Mouse (Mus musculus): ENCODE data around the gene Ccdc88a. TPM values are rescaled to one million over a fixed set of nuclear protein-coding genes. Genes with fewer than 3 reads are reported as not detected.

Gene Ccdc88a
- polyA plus RNA-seq, 1 experiment from 2014 or later, result 55.0 TPM

- 77% methylated on average over 3 of the region's 3 CpGs for WGBS
- no peak overlapping the region for H3K4me3 ChIP-seq
- ATAC-seq (ENCODE audit: low FRiP score, low read depth), result no peak
Measured at GRCm38 (mm10) chr11:29496962-29497361, 123.5 kb downstream of the Ccdc88a start.

DNA sequence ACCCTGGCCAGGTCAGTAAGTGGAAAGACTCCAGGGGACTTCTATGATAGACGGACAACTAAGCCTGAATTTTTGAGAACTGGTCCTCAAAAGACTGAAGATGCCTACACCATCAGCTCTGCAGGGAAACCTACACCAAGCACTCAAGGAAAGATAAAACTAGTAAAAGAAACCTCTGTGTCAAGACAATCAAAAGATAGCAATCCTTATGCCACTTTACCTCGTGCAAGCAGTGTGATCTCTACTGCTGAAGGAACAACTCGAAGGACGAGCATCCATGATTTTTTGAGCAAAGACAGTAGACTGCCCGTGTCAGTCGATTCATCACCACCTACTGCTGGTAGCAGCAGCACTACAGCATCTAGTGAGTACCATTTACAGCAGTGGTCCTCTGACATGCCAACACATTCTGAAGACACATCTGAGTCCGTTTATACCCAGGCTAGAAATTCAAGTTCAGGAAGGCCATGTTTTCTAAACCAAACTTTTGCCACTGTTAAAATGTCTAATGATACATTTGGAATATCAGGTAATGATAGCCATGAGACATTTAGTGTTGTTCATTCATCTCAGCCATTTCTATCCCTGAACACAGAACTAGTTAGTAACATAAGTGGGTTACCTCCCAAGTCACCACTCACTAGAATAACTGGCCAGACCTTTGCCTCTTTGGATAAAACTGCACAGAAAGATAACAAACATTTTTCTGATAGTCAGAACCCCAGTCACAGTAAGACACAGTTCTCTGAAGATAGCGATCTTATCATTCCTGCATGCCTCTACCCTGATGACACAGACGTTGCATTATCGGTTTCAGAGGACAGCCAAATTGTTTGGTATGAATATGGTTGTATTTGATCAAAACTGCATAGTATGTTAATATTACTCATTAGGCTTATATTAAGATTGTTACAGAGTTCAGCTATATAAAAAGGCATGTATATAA, 130.8 kb downstream of the Ccdc88a start:
- no peak for ATAC-seq (ENCODE audit: low FRiP score, low read depth)
- 90% methylated on average over 10 of the region's 10 CpGs for WGBS
- H3K36me3 ChIP-seq, result peaks cover 37% of the 10 kb centered on the region
- H3K4me2 ChIP-seq (replicated peaks), result no peak overlapping the region
- H3K4me1 ChIP-seq, result no peaks in the 10 kb centered on the region
- no peak overlapping the region for H3K4me3 ChIP-seq
- no peaks in the 10 kb centered on the region for H3K27me3 ChIP-seq
- H3K9me3 ChIP-seq, result no peaks in the 10 kb centered on the region
- no peak overlapping the region for H3K9ac ChIP-seq
- no peak overlapping the region for H3K27ac ChIP-seq

More at GRCm38 (mm10) chr11:29496962-29497361, 123.5 kb downstream of the Ccdc88a start:
- no peak overlapping the region for H3K9ac ChIP-seq
- no peaks in the 10 kb centered on the region for H3K27me3 ChIP-seq
- peaks cover 37% of the 10 kb centered on the region for H3K36me3 ChIP-seq
- no peak overlapping the region for H3K27ac ChIP-seq
- H3K4me2 ChIP-seq (replicated peaks), result no peak overlapping the region
- H3K4me1 ChIP-seq, result no peaks in the 10 kb centered on the region
- no peaks in the 10 kb centered on the region for H3K9me3 ChIP-seq

- no peaks in the 10 kb centered on the region for H3K4me1 ChIP-seq
- H3K4me2 ChIP-seq (replicated peaks), result no peak overlapping the region
- no peak overlapping the region for H3K9ac ChIP-seq
- peaks cover 32% of the 10 kb centered on the region for H3K36me3 ChIP-seq
- H3K27me3 ChIP-seq, result no peaks in the 10 kb centered on the region
- no peak overlapping the region for H3K27ac ChIP-seq
- no peak for ATAC-seq (ENCODE audit: low FRiP score, low read depth)
- H3K4me3 ChIP-seq, result no peak overlapping the region
- WGBS, result 98% methylated on average over 2 of the region's 2 CpGs
- no peaks in the 10 kb centered on the region for H3K9me3 ChIP-seq
Measured at GRCm38 (mm10) chr11:29504899-29505625, 131.6 kb downstream of the Ccdc88a start.

GRCm38 (mm10) chr11:29509421-29509820, 136.0 kb downstream of the Ccdc88a start:
- Histone ChIP-seq H3K4me1 (peaks cover 5% of the 10 kb centered on the region), H3K4me3 (no peak overlapping the region), H3K27me3 (no peaks in the 10 kb centered on the region), H3K4me2 (replicated peaks) (no peak overlapping the region), H3K9me3 (no peaks in the 10 kb centered on the region), H3K9ac (no peak overlapping the region), H3K27ac (no peak overlapping the region), H3K36me3 (peaks cover 29% of the 10 kb centered on the region)
- WGBS, result 89% methylated on average over 1 of the region's 1 CpGs
- ATAC-seq (ENCODE audit: low FRiP score, low read depth), result no peak

DNA sequence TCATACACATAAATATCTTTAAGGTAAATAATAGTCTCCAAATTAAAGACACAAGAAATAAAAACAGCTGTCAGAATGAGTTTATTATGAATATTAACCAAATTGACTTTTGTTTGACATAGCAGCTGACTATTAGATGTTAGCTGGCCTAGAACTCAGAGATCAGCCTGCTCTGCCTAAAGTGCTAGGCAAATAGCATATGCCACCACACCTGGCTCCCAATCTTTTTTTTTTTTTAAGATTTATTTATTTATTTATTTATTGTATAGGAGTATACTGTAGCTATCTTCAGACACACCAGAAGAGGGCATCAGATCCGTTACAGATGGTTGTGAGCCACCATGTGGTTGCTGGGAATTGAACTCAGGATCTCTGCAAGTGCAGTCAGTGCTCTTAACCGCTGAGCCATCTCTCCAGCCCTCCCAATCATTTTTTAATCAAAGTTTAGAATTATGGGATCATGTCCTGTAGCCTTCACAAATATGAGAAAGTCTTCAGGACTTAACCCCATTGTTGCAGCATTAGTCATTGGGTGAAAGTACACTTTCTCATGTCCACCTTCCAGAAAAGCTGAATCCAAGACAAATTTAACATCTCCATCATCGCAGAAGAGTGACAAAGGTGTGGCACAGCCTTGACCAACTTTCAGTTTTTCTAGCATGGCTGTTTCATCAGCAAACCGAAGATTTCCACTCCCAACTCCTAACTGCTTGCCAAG, 139.5 kb downstream of the Ccdc88a start:
- Histone ChIP-seq H3K27ac (no peak overlapping the region), H3K4me2 (replicated peaks) (no peak overlapping the region), H3K27me3 (no peaks in the 10 kb centered on the region), H3K9ac (no peak overlapping the region), H3K9me3 (no peaks in the 10 kb centered on the region), H3K36me3 (peaks cover 18% of the 10 kb centered on the region), H3K4me1 (peaks cover 5% of the 10 kb centered on the region), H3K4me3 (no peak overlapping the region)
- WGBS, result 93% methylated on average over 4 of the region's 4 CpGs
- ATAC-seq (ENCODE audit: low FRiP score, low read depth), result no peak

DNA sequence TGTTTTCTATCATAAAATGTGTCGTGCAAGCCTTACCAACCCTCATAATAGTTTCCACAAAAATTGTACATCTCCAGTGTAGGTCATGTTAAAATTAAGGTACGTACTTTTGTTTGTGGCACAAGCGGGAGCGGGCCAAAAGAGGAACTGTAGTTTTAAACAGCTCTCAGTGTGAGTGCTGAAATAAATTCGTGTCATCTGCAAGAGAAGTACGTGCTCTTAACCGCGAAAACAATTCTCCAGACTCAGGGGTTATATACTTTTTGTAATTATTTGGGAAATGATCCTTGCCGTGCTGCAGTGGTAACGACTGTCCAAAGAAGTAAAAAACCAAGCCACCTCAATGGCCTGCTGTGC, 140.8 kb downstream of the Ccdc88a start:
- Histone ChIP-seq H3K9ac (peak overlapping the region; percentile 78), H3K4me1 (peaks cover 5% of the 10 kb centered on the region), H3K27me3 (no peaks in the 10 kb centered on the region), H3K36me3 (peaks cover 18% of the 10 kb centered on the region), H3K4me2 (replicated peaks) (peak overlapping the region; percentile 66), H3K27ac (peak overlapping the region; percentile 75), H3K9me3 (no peaks in the 10 kb centered on the region), H3K4me3 (peak overlapping the region; percentile 64)
- peak; percentile 24 for ATAC-seq (ENCODE audit: low FRiP score, low read depth)
- 24% methylated on average over 10 of the region's 10 CpGs for WGBS

DNA sequence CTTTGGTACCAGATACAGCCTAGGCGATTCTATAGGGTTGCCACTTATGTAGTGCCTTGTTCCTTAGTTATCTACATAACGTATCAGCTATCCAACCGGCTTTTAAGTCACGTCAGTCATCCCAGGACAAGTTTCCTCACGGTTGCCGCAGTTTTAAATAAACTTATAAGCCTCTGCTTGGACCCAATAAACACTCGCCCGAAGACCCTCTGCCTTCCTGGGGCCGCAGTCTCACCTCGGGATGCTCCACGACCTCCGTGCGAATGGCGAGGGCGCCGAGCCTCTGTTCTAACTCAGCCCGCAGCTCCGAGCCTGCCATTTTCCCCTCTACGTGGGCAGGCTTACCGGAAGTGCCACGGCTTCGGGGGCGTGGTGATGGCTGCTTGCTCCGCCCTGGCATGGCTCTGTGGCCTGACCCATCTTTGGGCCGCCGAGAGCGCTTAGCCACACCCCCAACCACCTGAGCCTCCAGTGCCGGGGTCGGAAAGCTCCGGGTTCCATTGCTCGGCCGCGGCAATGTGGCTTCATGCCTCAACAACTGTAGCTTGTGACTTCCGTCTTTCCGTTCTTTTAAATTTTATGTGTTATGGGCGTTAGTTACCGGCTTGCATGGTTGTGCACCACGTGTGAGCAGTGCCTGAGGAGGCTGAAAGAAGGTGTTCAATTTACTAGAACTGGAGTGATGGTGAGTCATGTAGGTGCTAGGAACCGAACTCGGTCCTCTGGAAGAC, 141.4 kb downstream of the Ccdc88a start, which contains the start of gene Prorsd1:
Gene Prorsd1, minus strand, starts transcription at position 352 of the 731 bp plus-strand sequence.
- 3% methylated on average over 40 of the region's 40 CpGs for WGBS
- peak within 1 kb of the TSS; percentile 75 for H3K27ac ChIP-seq
- H3K36me3 ChIP-seq, result peaks cover 18% of the 10 kb centered on the region
- H3K27me3 ChIP-seq, result no peaks in the 10 kb centered on the region
- ATAC-seq (ENCODE audit: low FRiP score, low read depth), result peak; percentile 98
- no peaks in the 10 kb centered on the region for H3K9me3 ChIP-seq
- H3K4me2 ChIP-seq (replicated peaks), result peak within 1 kb of the TSS; percentile 66
- peak within 1 kb of the TSS; percentile 78 for H3K9ac ChIP-seq
- H3K4me3 ChIP-seq, result peak within 1 kb of the TSS; percentile 64
- peaks cover 5% of the 10 kb centered on the region for H3K4me1 ChIP-seq

DNA sequence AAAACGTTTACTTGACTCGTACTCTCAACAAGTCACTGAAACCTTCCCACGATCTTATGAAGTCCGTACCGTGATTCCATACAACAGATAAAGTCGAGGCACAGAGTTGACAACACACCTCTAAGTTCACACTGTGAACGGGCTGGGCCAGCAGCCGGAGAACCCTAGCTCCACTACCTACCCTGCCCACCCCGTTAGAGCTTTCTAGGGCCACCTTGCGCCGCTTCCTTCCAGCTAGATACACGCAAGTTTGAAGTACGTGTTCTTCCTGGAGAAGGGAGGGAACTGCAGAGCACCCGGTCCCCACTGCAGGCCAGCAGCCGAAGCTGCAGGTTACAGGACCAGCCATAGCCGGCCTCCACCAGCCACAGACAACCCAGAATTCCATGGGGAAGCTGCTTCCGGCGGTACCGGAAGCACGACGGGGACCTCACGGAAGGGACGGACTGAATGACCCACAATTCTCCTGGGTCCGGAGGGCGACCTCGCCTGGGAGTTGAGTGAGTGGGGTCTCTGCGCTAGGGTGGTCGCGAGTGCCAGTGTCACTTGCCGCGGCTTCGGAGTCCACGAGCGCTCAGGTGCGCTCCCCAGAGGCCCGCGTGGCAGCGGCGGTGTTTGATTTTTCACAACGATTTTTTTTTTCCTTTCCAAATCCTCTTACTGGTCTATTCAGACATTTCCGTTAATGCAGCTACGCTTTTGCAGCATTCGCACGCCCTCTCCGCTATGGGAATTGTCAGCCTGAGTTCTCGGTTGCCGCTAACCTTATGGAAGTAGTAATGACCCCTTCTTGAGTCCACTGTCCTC, 152.7 kb downstream of the Ccdc88a start, which contains the start of gene Mtif2:
Gene Mtif2, plus strand, starts transcription at position 421 of the 807 bp plus-strand sequence.
- peak within 1 kb of the TSS; percentile 76 for H3K9ac ChIP-seq
- peak; percentile 96 for ATAC-seq (ENCODE audit: low FRiP score, low read depth)
- peaks cover 14% of the 10 kb centered on the region for H3K36me3 ChIP-seq
- peak within 1 kb of the TSS; percentile 70 for H3K4me3 ChIP-seq
- 3% methylated on average over 47 of the region's 47 CpGs for WGBS
- peaks cover 9% of the 10 kb centered on the region for H3K4me1 ChIP-seq
- H3K4me2 ChIP-seq (replicated peaks), result peak within 1 kb of the TSS; percentile 66
- peak within 1 kb of the TSS; percentile 80; the same call in 1 of the 2 replicates for H3K27ac ChIP-seq
- no peaks in the 10 kb centered on the region for H3K9me3 ChIP-seq
- H3K27me3 ChIP-seq, result no peaks in the 10 kb centered on the region

DNA sequence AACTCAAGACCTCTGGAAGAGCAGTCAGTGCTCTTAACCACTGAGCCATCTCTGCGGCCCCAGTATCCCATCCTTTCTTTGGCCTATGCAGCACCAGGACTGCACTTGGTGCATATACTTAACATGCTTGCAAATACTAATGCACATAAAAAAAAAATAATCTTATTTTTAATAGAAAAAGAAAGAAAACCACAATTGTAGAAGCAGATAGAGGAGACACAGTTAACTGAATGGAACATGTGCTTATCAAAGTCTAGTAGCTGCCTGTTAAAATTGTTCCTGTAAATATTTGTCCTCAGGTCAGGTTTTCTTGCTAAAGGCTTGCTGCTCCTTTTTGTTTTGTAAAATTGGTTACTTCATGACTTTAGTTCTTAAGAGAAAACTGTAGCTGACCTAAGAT, 164.7 kb downstream of the Ccdc88a start:
- Histone ChIP-seq H3K4me2 (replicated peaks) (no peak overlapping the region), H3K4me1 (no peaks in the 10 kb centered on the region), H3K27me3 (no peaks in the 10 kb centered on the region), H3K4me3 (no peak overlapping the region), H3K36me3 (peaks cover 57% of the 10 kb centered on the region), H3K9me3 (no peaks in the 10 kb centered on the region), H3K27ac (no peak overlapping the region), H3K9ac (no peak overlapping the region)
- ATAC-seq (ENCODE audit: low FRiP score, low read depth), result no peak
- 98% methylated on average over 1 of the region's 1 CpGs for WGBS

GRCm38 (mm10) chr11:29544225-29544945, 170.9 kb downstream of the Ccdc88a start:
- no peak overlapping the region for H3K4me2 ChIP-seq (replicated peaks)
- no peaks in the 10 kb centered on the region for H3K27me3 ChIP-seq
- peaks cover 13% of the 10 kb centered on the region for H3K4me1 ChIP-seq
- H3K4me3 ChIP-seq, result no peak overlapping the region
- no peak overlapping the region for H3K27ac ChIP-seq
- ATAC-seq (ENCODE audit: low FRiP score, low read depth), result no peak
- no peak overlapping the region for H3K9ac ChIP-seq
- 92% methylated on average over 3 of the region's 3 CpGs for WGBS
- H3K9me3 ChIP-seq, result no peaks in the 10 kb centered on the region
- peaks cover 53% of the 10 kb centered on the region for H3K36me3 ChIP-seq
